Mouse (Mus musculus) limb, embryonic 14.5 days (tissue): ENCODE data around the gene Nsd1. TPM values are rescaled to one million over a fixed set of nuclear protein-coding genes. Genes with fewer than 3 reads are reported as not detected.

ENCODE experiments used
- ATAC-seq: fragments of 200-750 bp; cut with Nextera tagmentation; 2 replicates; pipeline ENCODE4 v1.8.0; 2017; ENCODE audit warnings: low read depth, moderate number of reproducible peaks, moderate TSS enrichment; ENCODE audit not compliant: low FRiP score
- DNase-seq: peaks from one replicate; pipeline ENCODE4 v3.0.0-alpha.2; 2015; ENCODE audit warnings: low spot score
- H3K27ac ChIP-seq: fragments of 300-500 bp; sonication (generic); replicated peaks from 2 replicates; pipeline ENCODE4 v1.5.1; 2014; ENCODE audit warnings: low read depth, mild to moderate bottlenecking, low read length, moderate library complexity, mixed read lengths
- H3K27me3 ChIP-seq: fragments of 300-500 bp; sonication (generic); 2 replicates; pipeline ENCODE4 v1.6.1; 2014; ENCODE audit warnings: low read length, mixed read lengths; ENCODE audit not compliant: control insufficient read depth, insufficient read depth
- H3K36me3 ChIP-seq: fragments of 300-500 bp; sonication (generic); 2 replicates; pipeline ENCODE4 v1.6.1; 2014; ENCODE audit warnings: mild to moderate bottlenecking, low read length, moderate library complexity, mixed read lengths; ENCODE audit not compliant: control insufficient read depth, insufficient read depth
- H3K4me1 ChIP-seq: fragments of 300-500 bp; sonication (generic); 2 replicates; pipeline ENCODE4 v1.6.1; 2014; ENCODE audit warnings: antibody characterized with exemption, low read length, mixed read lengths; ENCODE audit not compliant: control insufficient read depth, insufficient read depth
- H3K4me2 ChIP-seq: fragments of 300-500 bp; sonication (generic); replicated peaks from 2 replicates; pipeline ENCODE4 v1.6.1; 2014; ENCODE audit warnings: low read depth, mild to moderate bottlenecking, low read length, moderate library complexity; ENCODE audit not compliant: severe bottlenecking
- H3K4me3 ChIP-seq: fragments of 300-500 bp; sonication (generic); replicated peaks from 2 replicates; pipeline ENCODE4 v1.5.1; 2014; ENCODE audit warnings: low read length
- H3K9ac ChIP-seq: fragments of 300-500 bp; sonication (generic); 2 replicates; pipeline ENCODE4 v1.6.1; 2014; ENCODE audit warnings: mild to moderate bottlenecking, low read depth, low read length, moderate library complexity; ENCODE audit not compliant: severe bottlenecking
- H3K9me3 ChIP-seq: fragments of 300-500 bp; sonication (generic); 2 replicates; pipeline ENCODE4 v1.6.1; 2016; ENCODE audit warnings: low read length; ENCODE audit not compliant: control insufficient read depth
- POLR2A ChIP-seq: fragments of 200-500 bp; IDR thresholded peaks from 2 replicates; pipeline ENCODE4 v1.8.0; 2012; ENCODE audit warnings: inconsistent platforms, mild to moderate bottlenecking, moderate library complexity, borderline replicate concordance; ENCODE audit not compliant: insufficient read depth, insufficient read length; ENCODE audit errors: extremely low read depth
- WGBS: fragments of 180-500 bp; shearing (Covaris S2); extraction: QIAGEN DNeasy Blood & Tissue Kit; methylation state at CpG from one replicate; pipeline ENCODE4 v1.1.7; 2014; 5-methylcytosine and 5-hydroxymethylcytosine counted together
- polyA plus RNA-seq, 2 experiments: library from polyadenylated mRNA; depleted of rRNA in 1 of 2; stranded (reverse) in 1 of 2; unstranded in 1 of 2; fragments of >200 nt; fragmentation: Nextera tagmentation in 1 of 2; extraction: Ambion mirVana in 1 of 2; gene quantifications; 2 replicates each; pipeline versions ENCODE4 v1.2.1 to v1.2.3; 2012 to 2014

Nsd1 gene
- polyA plus RNA-seq, 2 experiments, result 41.6 to 65.8 TPM

DNA sequence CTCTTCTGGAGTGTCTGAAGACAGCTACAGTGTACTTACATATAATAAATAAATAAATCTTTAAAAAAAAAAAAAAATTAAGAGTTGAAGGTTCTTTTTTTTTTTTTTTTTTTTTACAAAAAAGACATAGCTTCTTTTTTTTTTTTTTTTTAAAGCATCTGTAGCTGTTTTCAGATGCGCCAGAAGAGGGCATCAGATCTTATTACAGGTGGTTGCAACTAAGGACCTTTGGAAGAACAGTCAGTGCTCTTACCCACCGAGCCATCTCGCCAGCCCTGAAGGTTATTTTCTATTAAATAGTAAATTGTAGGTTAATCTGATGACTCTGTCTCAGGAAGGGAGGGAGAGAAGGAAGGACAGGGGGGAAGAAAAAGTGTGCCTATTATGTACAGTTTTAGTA lies 79.3 kb downstream of the Nsd1 start:
- Histone ChIP-seq H3K27me3 (no peaks in the 10 kb centered on the region), H3K9ac (no peak overlapping the region), H3K4me2 (no peak overlapping the region), H3K36me3 (peaks cover 80% of the 10 kb centered on the region), H3K27ac (no peak overlapping the region), H3K4me3 (no peak overlapping the region), H3K9me3 (no peaks in the 10 kb centered on the region), H3K4me1 (no peaks in the 10 kb centered on the region)
- 87% methylated on average over 3 of the region's 3 CpGs for WGBS
- no peak for DNase-seq
- no peak for TF ChIP-seq POLR2A
- no peak for ATAC-seq

DNA sequence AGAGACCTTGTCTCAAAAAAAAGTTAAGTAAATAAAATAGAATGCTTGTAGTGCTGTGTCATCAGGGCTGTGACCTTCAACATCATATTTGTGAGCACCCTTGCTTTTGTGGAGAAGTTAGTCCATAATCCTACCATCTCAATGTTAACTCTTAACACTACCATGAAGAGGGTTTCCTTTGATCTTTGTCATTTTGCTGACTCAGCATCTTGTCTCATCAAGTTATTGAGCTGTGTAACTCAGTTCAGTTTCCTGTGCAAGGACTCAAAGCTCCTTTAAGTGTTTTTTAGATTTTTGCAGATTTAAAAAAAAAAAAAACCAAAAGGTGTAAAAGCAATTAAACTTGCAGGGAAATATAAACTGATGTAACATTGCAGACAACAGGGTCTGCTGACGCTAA lies 87.2 kb downstream of the Nsd1 start:
- no peaks in the 10 kb centered on the region for H3K4me1 ChIP-seq
- no peak overlapping the region for H3K4me2 ChIP-seq
- no peak overlapping the region for H3K4me3 ChIP-seq
- no peak overlapping the region for H3K27ac ChIP-seq
- DNase-seq (no peak), ATAC-seq (no peak)
- WGBS, result 90% methylated on average over 1 of the region's 1 CpGs
- no peaks in the 10 kb centered on the region for H3K27me3 ChIP-seq
- H3K36me3 ChIP-seq, result peaks cover 89% of the 10 kb centered on the region
- H3K9me3 ChIP-seq, result no peaks in the 10 kb centered on the region
- no peak for TF ChIP-seq POLR2A
- no peak overlapping the region for H3K9ac ChIP-seq

DNA sequence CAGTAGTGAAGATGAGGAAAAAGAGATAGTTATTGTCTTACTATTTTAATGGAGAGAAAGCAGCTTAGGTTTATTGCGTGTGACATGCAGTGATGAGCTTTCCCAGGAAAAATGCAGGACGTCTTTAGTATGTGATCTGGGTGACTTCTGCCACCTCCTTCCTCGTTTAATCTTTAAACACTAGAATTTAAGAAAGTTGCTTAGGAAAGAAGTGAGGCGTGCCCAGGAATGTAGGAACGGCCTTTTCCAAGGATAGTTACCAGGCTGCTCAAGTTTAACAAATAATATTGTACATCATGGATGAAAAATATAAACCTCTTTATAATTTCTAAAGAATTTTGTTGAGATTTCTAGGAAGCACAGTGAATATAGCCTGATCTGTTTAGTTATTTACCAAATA lies 91.3 kb downstream of the Nsd1 start:
- DNase-seq, result no peak
- H3K9me3 ChIP-seq, result no peaks in the 10 kb centered on the region

GRCm38 (mm10) chr13:55312028-55312630 lies 102.5 kb downstream of the Nsd1 start:
- H3K36me3 ChIP-seq, result peaks cover 96% of the 10 kb centered on the region
- no peaks in the 10 kb centered on the region for H3K4me1 ChIP-seq
- no peaks in the 10 kb centered on the region for H3K27me3 ChIP-seq
- no peak overlapping the region for H3K27ac ChIP-seq
- DNase-seq (no peak), ATAC-seq (no peak)
- no peak for TF ChIP-seq POLR2A
- no peak overlapping the region for H3K4me2 ChIP-seq
- no peak overlapping the region for H3K9ac ChIP-seq
- H3K9me3 ChIP-seq, result no peaks in the 10 kb centered on the region
- H3K4me3 ChIP-seq, result no peak overlapping the region
- 90% methylated on average over 8 of the region's 8 CpGs for WGBS

More for the DNA sequence above, 91.3 kb downstream of the Nsd1 start:
- Histone ChIP-seq H3K27me3 (no peaks in the 10 kb centered on the region), H3K27ac (no peak overlapping the region), H3K4me2 (no peak overlapping the region), H3K36me3 (peaks cover 90% of the 10 kb centered on the region), H3K9ac (no peak overlapping the region), H3K4me1 (no peaks in the 10 kb centered on the region), H3K4me3 (no peak overlapping the region)
- WGBS, result 88% methylated on average over 5 of the region's 5 CpGs
- ATAC-seq, result no peak
- TF ChIP-seq POLR2A, result no peak

- 84% methylated on average over 9 of the region's 9 CpGs for WGBS
- DNase-seq (no peak), ATAC-seq (no peak)
- Histone ChIP-seq H3K4me1 (no peaks in the 10 kb centered on the region), H3K36me3 (peaks cover 95% of the 10 kb centered on the region), H3K4me3 (no peak overlapping the region), H3K27ac (no peak overlapping the region), H3K27me3 (no peaks in the 10 kb centered on the region), H3K9ac (no peak overlapping the region), H3K9me3 (no peaks in the 10 kb centered on the region), H3K4me2 (no peak overlapping the region)
- TF ChIP-seq POLR2A, result no peak
Observed at GRCm38 (mm10) chr13:55313051-55313450, 103.5 kb downstream of the Nsd1 start.
